Comparison of ENCODE assay signal across 8 mouse cellular contexts in genomic region chr2:167887516-167888347, GRCm38 (mm10). TPM values are rescaled to one million over a fixed set of nuclear protein-coding genes. Genes with fewer than 3 reads are reported as not detected.
DNase-seq lines count a peak whose midpoint lies in the region; ATAC-seq lines count a peak whose summit lies in the region.

No protein-coding gene starts in this region.

- H3K9me3 ChIP-seq in forebrain, embryonic 14.5 days (replicated peaks; ENCODE audit: control insufficient read depth, low read length) = no peaks in the 10 kb centered on the region
- no peaks in the 10 kb centered on the region for H3K9me3 ChIP-seq in liver, embryonic 13.5 days (replicated peaks)
- 0 out of 2 replicates have a peak, but pooled peaks cover under 1% of the 10 kb centered on the region for H3K9me3 ChIP-seq in neural tube, embryonic 12.5 days

- peaks cover 4% of the 10 kb centered on the region; the same call in 1 of the 2 replicates for H3K4me1 ChIP-seq in forebrain, embryonic 14.5 days (ENCODE audit: control insufficient read depth, insufficient read depth, low read length)
- peaks cover 46% of the 10 kb centered on the region for H3K4me1 ChIP-seq in liver, embryonic 13.5 days (replicated peaks)
- H3K4me1 ChIP-seq in neural tube, embryonic 12.5 days = peaks cover 12% of the 10 kb centered on the region; the same call in 1 of the 2 replicates

- H3K36me3 ChIP-seq in forebrain, embryonic 14.5 days (ENCODE audit: control insufficient read depth, insufficient read depth, low read length) = no peaks in the 10 kb centered on the region
- no peaks in the 10 kb centered on the region for H3K36me3 ChIP-seq in liver, embryonic 13.5 days
- no peaks in the 10 kb centered on the region for H3K36me3 ChIP-seq in neural tube, embryonic 12.5 days

- peak; percentile 71 for ATAC-seq in CD4-positive, CD25-positive, alpha-beta regulatory T cell, adult 4 months
- ATAC-seq in activated CD4-positive, CD25-positive, alpha-beta regulatory T cell, adult 4 months = peak; percentile 57
- no peak for ATAC-seq in forebrain, embryonic 14.5 days
- ATAC-seq in inflammation-experienced regulatory T-cells, adult 6 months = peak; percentile 56
- ATAC-seq in liver, embryonic 13.5 days (ENCODE audit: low read depth) = peak; percentile 35; the same call in 1 of the 2 replicates
- no peak for ATAC-seq in neural tube, embryonic 12.5 days (ENCODE audit: low FRiP score, low read depth)

- H3K4me2 ChIP-seq in forebrain, embryonic 14.5 days (ENCODE audit: low read length) = peak overlapping the region; percentile 43
- peak overlapping the region; percentile 57 for H3K4me2 ChIP-seq in liver, embryonic 13.5 days
- H3K4me2 ChIP-seq in neural tube, embryonic 12.5 days (replicated peaks) = peak overlapping the region; percentile 54

- H3K27ac ChIP-seq in forebrain, embryonic 14.5 days (ENCODE audit: low read depth, low read length) = no peak overlapping the region
- peak overlapping the region; percentile 66 for H3K27ac ChIP-seq in liver, embryonic 13.5 days
- no peak overlapping the region for H3K27ac ChIP-seq in neural tube, embryonic 12.5 days

- DNase-seq in forebrain, embryonic 14.5 days (ENCODE audit: low spot score) = no peak
- DNase-seq in liver, embryonic 13.5 days = peak; percentile 56
- no peak for DNase-seq in MN1 (ENCODE audit: low spot score)
- no peak for DNase-seq in cerebellum, adult 18-20 months

- no peaks in the 10 kb centered on the region for H3K27me3 ChIP-seq in forebrain, embryonic 14.5 days (replicated peaks; ENCODE audit: control insufficient read depth, insufficient read depth, low read length)
- 0 out of 2 replicates have a peak, but pooled peaks cover 5% of the 10 kb centered on the region for H3K27me3 ChIP-seq in liver, embryonic 13.5 days
- H3K27me3 ChIP-seq in neural tube, embryonic 12.5 days (replicated peaks) = no peaks in the 10 kb centered on the region; the same call in 1 of the 2 replicates

- H3K4me3 ChIP-seq in forebrain, embryonic 14.5 days (ENCODE audit: low read depth, low read length) = no peak overlapping the region
- peak overlapping the region; percentile 25 for H3K4me3 ChIP-seq in liver, embryonic 13.5 days (replicated peaks)
- H3K4me3 ChIP-seq in neural tube, embryonic 12.5 days = peak overlapping the region; percentile 16; the same call in 1 of the 2 replicates

- 8% methylated on average over 22 of the region's 22 CpGs for WGBS in forebrain, embryonic 14.5 days
- 5% methylated on average over 22 of the region's 22 CpGs for WGBS in liver, embryonic 13.5 days (ENCODE audit: insufficient replicate concordance)
- WGBS in neural tube, embryonic 12.5 days = 10% methylated on average over 22 of the region's 22 CpGs

- no peak overlapping the region for H3K9ac ChIP-seq in forebrain, embryonic 14.5 days (ENCODE audit: low read length)
- no peak overlapping the region for H3K9ac ChIP-seq in liver, embryonic 13.5 days
- H3K9ac ChIP-seq in neural tube, embryonic 12.5 days = no peak overlapping the region

RNA-seq across cellular contexts. Expression of gene Ptpn1, which starts 44.1 kb away (rescaled TPM):
- polyA plus RNA-seq in CD4-positive, CD25-positive, alpha-beta regulatory T cell, adult 4 months (2017; shearing (Covaris generic)) = 100 to 1,000 TPM in 1 of 2 experiments, 10 to 100 TPM in 1; 99.2 to 126 TPM
- polyA plus RNA-seq in activated CD4-positive, CD25-positive, alpha-beta regulatory T cell, adult 4 months (2017; shearing (Covaris generic)) = 100 to 1,000 TPM; 146 to 155 TPM
- 65.1 and 79.2 TPM in 2 replicates for polyA plus RNA-seq in forebrain, embryonic 14.5 days (2014; fragmentation: Nextera tagmentation; extraction: Ambion mirVana)
- polyA plus RNA-seq in inflammation-experienced regulatory T-cells, adult 6 months (2017; shearing (Covaris generic)) = 100 to 1,000 TPM; 121 to 180 (median 127) TPM
- 35.3 and 43.9 TPM in 2 replicates for polyA plus RNA-seq in liver, embryonic 13.5 days (2015; fragmentation: Nextera tagmentation; extraction: Ambion mirVana)
- 118 and 130 TPM in 2 replicates for polyA plus RNA-seq in neural tube, embryonic 12.5 days (2016; fragmentation: Nextera tagmentation; extraction: Ambion mirVana)

Comparison
In these comparisons a context has a peak if more than half of its experiments do, and no peak if none do; other contexts are left out.
1. ATAC-seq: peak in CD4-positive, CD25-positive, alpha-beta regulatory T cell, adult 4 months (single experiment), activated CD4-positive, CD25-positive, alpha-beta regulatory T cell, adult 4 months (single experiment), inflammation-experienced regulatory T-cells, adult 6 months (single experiment) and liver, embryonic 13.5 days (single experiment); none in forebrain, embryonic 14.5 days (single experiment) and neural tube, embryonic 12.5 days (single experiment).
2. Peak in every context shown above with its lines, with median percentiles within 50 percentile points of each other: H3K4me2 ChIP-seq.